Comparison of ENCODE assay signal across 19 mouse cellular contexts in the genomic region with DNA sequence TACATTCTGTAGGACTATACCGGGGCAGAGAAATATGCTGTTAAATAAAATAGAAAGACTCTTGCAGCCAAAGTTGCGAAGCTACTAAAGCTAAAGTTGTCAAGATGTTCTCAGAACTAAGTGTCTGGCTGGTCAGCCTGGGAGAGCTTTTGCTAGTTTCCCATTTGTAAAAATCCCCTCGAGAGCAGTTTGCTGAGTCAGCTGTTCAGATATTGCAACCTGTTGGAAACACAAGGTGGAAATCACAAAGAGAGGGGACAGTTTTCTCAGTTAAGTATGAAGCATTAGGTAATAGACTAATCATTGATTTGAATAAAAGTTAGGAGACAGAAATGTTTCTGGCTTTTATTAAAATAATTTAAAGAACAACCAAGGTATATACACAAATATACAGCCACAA. TPM values are rescaled to one million over a fixed set of nuclear protein-coding genes. Genes with fewer than 3 reads are reported as not detected.
"Had no signal": no experiment of that assay in that cellular context is flagged by ENCODE, and none has a peak within 500 bp of the region (broad histone marks: within the 10 kb centered on the region; RNA-seq: fewer than 3 reads in every experiment).

No protein-coding gene starts in this region.

- H3K9me3 ChIP-seq: megakaryocyte, embryonic 14.5 days; midbrain, embryonic 13.5 days; midbrain, embryonic 15.5 days; neural tube, embryonic 13.5 days; neural tube, embryonic 15.5 days had no signal

- H3K9ac ChIP-seq: lung, embryonic 14.5 days; midbrain, embryonic 13.5 days; midbrain, embryonic 15.5 days; neural tube, embryonic 13.5 days; neural tube, embryonic 15.5 days had no signal

- H3K4me3 ChIP-seq: megakaryocyte, embryonic 14.5 days; midbrain, embryonic 13.5 days; midbrain, embryonic 15.5 days; myocyte; neural tube, embryonic 13.5 days; neural tube, embryonic 15.5 days had no signal

- ATAC-seq: midbrain, embryonic 13.5 days; midbrain, embryonic 15.5 days had no signal

- H3K4me2 ChIP-seq: lung, embryonic 14.5 days; midbrain, embryonic 11.5 days; midbrain, embryonic 13.5 days; midbrain, embryonic 15.5 days; neural tube, embryonic 13.5 days; neural tube, embryonic 15.5 days had no signal

- H3K27me3 ChIP-seq: megakaryocyte, embryonic 14.5 days; midbrain, embryonic 13.5 days; midbrain, embryonic 15.5 days; neural tube, embryonic 13.5 days; neural tube, embryonic 15.5 days had no signal

- DNase-seq: lung, adult 18-20 months; lung, embryonic 14.5 days; lung, postnatal 10 days; lung, postnatal 4 days; retina, postnatal 1 day; right cerebral cortex, adult 18-20 months; right cerebral cortex, postnatal 25 days; right cerebral cortex, postnatal 4 days; spleen, adult 18-20 months; thymus, adult 18-20 months; thymus, postnatal 25 days had no signal

- H3K36me3 ChIP-seq: midbrain, embryonic 13.5 days; midbrain, embryonic 15.5 days; neural tube, embryonic 13.5 days; neural tube, embryonic 15.5 days had no signal

- H3K4me1 ChIP-seq: midbrain, embryonic 13.5 days; midbrain, embryonic 15.5 days; neural tube, embryonic 13.5 days; neural tube, embryonic 15.5 days had no signal

- H3K27ac ChIP-seq: midbrain, embryonic 13.5 days; midbrain, embryonic 15.5 days; neural tube, embryonic 13.5 days; neural tube, embryonic 15.5 days had no signal

RNA-seq across cellular contexts. Expression of a gene that starts 54.4 kb away (rescaled TPM):
- polyA plus RNA-seq: small intestine, adult 2 months had no signal
